ENCODE assay signal across 9 mouse cellular contexts in the genomic region with DNA sequence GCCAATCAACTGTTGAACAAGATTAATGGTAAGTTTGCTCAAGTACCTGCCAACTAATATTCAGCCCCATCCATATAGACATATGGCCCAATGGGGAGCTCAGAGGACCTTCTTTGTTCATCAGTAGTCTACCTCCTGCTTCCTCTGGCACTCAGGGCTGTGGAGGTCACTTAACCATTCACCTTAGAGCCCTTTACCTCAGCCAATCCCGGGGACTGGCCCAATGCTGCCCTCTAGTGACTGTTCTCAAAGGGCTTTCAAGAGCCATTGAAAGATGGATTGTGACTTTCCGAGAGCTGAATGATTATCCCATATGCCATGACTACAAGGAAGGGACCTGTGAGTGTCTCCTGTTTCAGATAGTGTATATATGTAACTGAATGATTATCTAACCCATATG. TPM values are rescaled to one million over a fixed set of nuclear protein-coding genes. Genes with fewer than 3 reads are reported as not detected.
A peak's percentile ranks its signal among the peaks of the same experiment; 100 is the strongest.
DNase-seq lines count a peak whose midpoint lies in the region; ATAC-seq lines count a peak whose summit lies in the region.
"Had no signal": no experiment of that assay in that cellular context is flagged by ENCODE, and none has a peak within 500 bp of the region (broad histone marks: within the 10 kb centered on the region; RNA-seq: fewer than 3 reads in every experiment).

No protein-coding gene starts in this region.

- H3K9ac ChIP-seq in heart, embryonic 11.5 days (ENCODE audit: low read depth, low read length): no peak overlapping the region
- H3K9ac ChIP-seq in forebrain, embryonic 14.5 days (ENCODE audit: low read length): no peak overlapping the region
- H3K9ac ChIP-seq: embryonic facial prominence, embryonic 13.5 days had no signal

- no peak overlapping the region for H3K4me2 ChIP-seq in heart, embryonic 11.5 days
- H3K4me2 ChIP-seq in forebrain, embryonic 14.5 days (ENCODE audit: low read length): no peak overlapping the region
- H3K4me2 ChIP-seq: embryonic facial prominence, embryonic 13.5 days had no signal

- no peak overlapping the region for H3K4me3 ChIP-seq in heart, embryonic 11.5 days (ENCODE audit: low read depth, low read length)
- no peak overlapping the region for H3K4me3 ChIP-seq in forebrain, embryonic 14.5 days (ENCODE audit: low read depth, low read length)
- H3K4me3 ChIP-seq: embryonic facial prominence, embryonic 13.5 days had no signal

- H3K9me3 ChIP-seq in heart, embryonic 11.5 days (replicated peaks; ENCODE audit: control insufficient read depth, low read length): no peaks in the 10 kb centered on the region
- H3K9me3 ChIP-seq in forebrain, embryonic 14.5 days (replicated peaks; ENCODE audit: control insufficient read depth, low read length): no peaks in the 10 kb centered on the region
- H3K9me3 ChIP-seq: embryonic facial prominence, embryonic 13.5 days had no signal

- peak; percentile 85 for DNase-seq in heart, adult 11 months
- DNase-seq in urinary bladder, postnatal 25 days (ENCODE audit: low spot score): peak; percentile 52
- DNase-seq in urinary bladder, adult 2 months (ENCODE audit: low spot score): no peak
- DNase-seq in embryo, embryonic 11 days: peak; percentile 30
- DNase-seq in kidney, postnatal 4 days: peak; percentile 57 to 72
- peak; percentile 24 for DNase-seq in retina, postnatal 1 day
- DNase-seq in forebrain, embryonic 14.5 days (ENCODE audit: low spot score): no peak

- 46% methylated on average over 2 of the region's 2 CpGs for WGBS in heart, embryonic 11.5 days (ENCODE audit: insufficient replicate concordance)
- 67% methylated on average over 2 of the region's 2 CpGs for WGBS in forebrain, embryonic 14.5 days

- no peak for ATAC-seq in heart, embryonic 11.5 days (replicated peaks; ENCODE audit: insufficient number of reproducible peaks, low FRiP score, low TSS enrichment)
- no peak for ATAC-seq in forebrain, embryonic 14.5 days

- no peaks in the 10 kb centered on the region for H3K4me1 ChIP-seq in heart, embryonic 11.5 days (ENCODE audit: control insufficient read depth, insufficient read depth, low read length)
- H3K4me1 ChIP-seq in forebrain, embryonic 14.5 days (ENCODE audit: control insufficient read depth, insufficient read depth, low read length): peaks cover 11% of the 10 kb centered on the region; the same call in 1 of the 2 replicates

- peaks cover 7% of the 10 kb centered on the region for H3K36me3 ChIP-seq in heart, embryonic 11.5 days (ENCODE audit: control insufficient read depth, insufficient read depth, low read length)
- H3K36me3 ChIP-seq in forebrain, embryonic 14.5 days (ENCODE audit: control insufficient read depth, insufficient read depth, low read length): no peaks in the 10 kb centered on the region

- no peak overlapping the region for H3K27ac ChIP-seq in heart, embryonic 11.5 days (ENCODE audit: low read depth, low read length)
- H3K27ac ChIP-seq in forebrain, embryonic 14.5 days (ENCODE audit: low read depth, low read length): no peak overlapping the region
- H3K27ac ChIP-seq: embryonic facial prominence, embryonic 13.5 days had no signal

- no peaks in the 10 kb centered on the region for H3K27me3 ChIP-seq in heart, embryonic 11.5 days (ENCODE audit: control insufficient read depth, insufficient read depth, low read length)
- H3K27me3 ChIP-seq in forebrain, embryonic 14.5 days (replicated peaks; ENCODE audit: control insufficient read depth, insufficient read depth, low read length): no peaks in the 10 kb centered on the region
- H3K27me3 ChIP-seq: embryonic facial prominence, embryonic 13.5 days had no signal

RNA-seq across cellular contexts. Expression of gene C9, which starts 9.4 kb away (rescaled TPM):
- polyA plus RNA-seq in heart, embryonic 11.5 days (2014; fragmentation: Nextera tagmentation; extraction: Ambion mirVana): not detected in 2 replicates
- 0.04 and 0.06 TPM in 2 replicates for polyA plus RNA-seq in urinary bladder, adult 2 months (2012; rRNA removed)
- not detected in 2 replicates for polyA plus RNA-seq in forebrain, embryonic 14.5 days (2014; fragmentation: Nextera tagmentation; extraction: Ambion mirVana)
- polyA plus RNA-seq: embryonic facial prominence, embryonic 13.5 days had no signal

Comparison
In these comparisons a context has a peak if more than half of its experiments do, and no peak if none do; other contexts are left out.
1. DNase-seq: peak in heart, adult 11 months (single experiment), urinary bladder, postnatal 25 days (single experiment), embryo, embryonic 11 days (single experiment), kidney, postnatal 4 days (2 of 2) and retina, postnatal 1 day (single experiment); none in urinary bladder, adult 2 months (single experiment) and forebrain, embryonic 14.5 days (single experiment).